Mouse (Mus musculus): ENCODE measurements around the gene Wfdc16. TPM values are rescaled to one million over a fixed set of nuclear protein-coding genes. Genes with fewer than 3 reads are reported as not detected.
"Not testable (repeated sequence)": the region's sequence is repeated elsewhere in the genome, so short reads cannot be mapped to it uniquely, and the experiment has no call there.

The Wfdc16 gene
- total RNA-seq, 1 experiment from 2014 or later: not detected

DNA sequence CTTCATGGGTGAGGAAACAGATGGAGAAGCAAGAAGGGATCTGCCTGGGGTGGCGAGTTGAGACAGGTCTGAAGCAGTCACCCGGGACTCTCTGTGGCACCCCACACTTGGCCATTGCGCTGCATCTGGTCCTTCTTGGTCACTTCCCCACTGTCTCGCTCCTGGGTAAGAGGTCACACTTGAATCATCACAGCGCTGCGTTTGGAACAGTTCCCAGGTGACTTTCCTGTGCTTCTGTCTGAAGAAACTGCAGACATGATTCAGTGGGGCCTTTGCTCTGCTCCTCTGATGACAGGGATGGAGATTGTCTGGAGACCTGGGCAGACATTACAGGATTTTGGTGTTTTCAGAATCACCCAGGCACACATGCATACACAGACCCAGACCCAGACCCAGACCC, 29.8 kb downstream of the Wfdc16 start:
- ATAC-seq (ENCODE audit: extremely low read depth, insufficient number of reproducible peaks, low FRiP score, poor library complexity, severe bottlenecking): no peak

DNA sequence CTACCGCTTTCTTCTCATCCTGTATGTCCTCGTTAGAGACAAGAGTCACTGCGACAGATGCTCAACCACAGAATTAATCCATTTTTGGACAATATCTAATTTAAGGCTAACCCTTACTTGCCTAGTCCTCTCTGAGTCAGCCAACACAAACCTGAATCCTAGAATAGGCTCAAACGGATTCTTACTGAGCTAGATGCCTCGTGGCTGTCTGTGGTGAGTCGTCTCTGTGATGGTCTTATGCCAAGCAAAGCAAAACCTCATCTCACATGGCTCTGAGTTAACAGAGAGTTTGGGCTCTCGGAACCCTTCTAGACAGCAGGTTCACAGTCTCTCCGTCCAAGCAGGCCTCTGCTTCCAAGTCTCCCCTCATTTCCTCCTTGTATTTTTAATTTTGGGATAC, 34.2 kb downstream of the Wfdc16 start:
- ATAC-seq (ENCODE audit: extremely low read depth, insufficient number of reproducible peaks, low FRiP score, poor library complexity, severe bottlenecking): no peak

DNA sequence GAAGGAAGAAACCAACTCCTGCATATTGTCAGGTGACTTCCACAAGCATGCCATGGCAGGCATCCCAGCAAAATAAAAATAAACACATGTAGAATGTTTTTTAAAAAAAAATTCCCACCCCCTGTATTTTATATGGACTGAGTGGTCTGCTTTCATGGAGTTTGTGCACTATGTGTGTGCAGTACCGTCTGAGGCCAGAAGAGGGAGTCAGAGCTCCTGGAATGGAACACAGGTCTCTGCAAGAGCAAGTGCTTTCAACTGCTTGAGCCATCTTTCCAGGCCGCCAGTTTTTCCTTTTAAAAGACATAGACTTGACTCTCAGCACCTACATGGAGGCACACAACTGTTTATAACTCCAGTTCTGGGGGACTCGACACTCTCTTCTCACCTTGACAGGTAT, 35.1 kb downstream of the Wfdc16 start:
- ATAC-seq (ENCODE audit: extremely low read depth, insufficient number of reproducible peaks, low FRiP score, poor library complexity, severe bottlenecking): no peak

DNA sequence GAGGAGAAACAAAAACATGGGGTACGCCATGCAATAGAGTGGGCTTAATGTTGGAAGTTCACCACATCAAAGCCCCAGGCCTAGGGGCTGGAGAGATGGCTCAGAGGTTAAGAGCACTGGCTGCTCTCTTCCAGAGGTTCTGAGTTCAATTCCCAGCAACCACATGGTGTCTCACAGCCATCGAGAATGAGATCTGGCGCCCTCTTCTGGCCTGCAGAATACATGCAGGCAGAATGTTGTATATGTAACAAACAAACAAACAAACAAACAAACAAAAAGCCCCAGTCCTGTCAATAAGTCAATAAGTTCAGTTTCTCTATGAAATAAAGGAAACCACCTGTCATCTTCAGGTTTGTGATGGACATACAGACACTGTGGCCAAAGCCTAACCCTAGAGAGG, 38.4 kb downstream of the Wfdc16 start:
- no peak for ATAC-seq (ENCODE audit: extremely low read depth, insufficient number of reproducible peaks, low FRiP score, poor library complexity, severe bottlenecking)

DNA sequence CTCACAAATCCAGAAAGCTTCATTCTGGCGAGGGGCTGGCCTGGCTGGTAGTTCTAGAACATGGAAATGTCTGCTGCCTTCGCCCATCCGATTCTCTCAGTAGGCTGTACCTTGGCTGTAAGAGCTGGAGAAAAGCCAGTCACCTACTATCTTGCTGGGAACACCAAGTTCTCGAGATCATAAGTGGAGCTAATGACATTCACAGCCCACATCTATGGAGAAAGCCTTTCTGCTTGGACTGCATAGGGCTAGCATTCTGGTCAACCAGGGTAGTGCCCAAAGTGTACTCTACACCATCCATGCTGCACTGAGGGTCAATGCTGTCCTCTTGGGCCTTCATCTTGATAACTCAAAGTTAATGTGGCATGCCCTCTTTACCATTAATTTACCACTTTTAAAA, 45.1 kb downstream of the Wfdc16 start, which contains the start of gene Eppin:
Eppin (minus strand) TSS at position 101 of the 400 bp plus-strand sequence.
- no peak for ATAC-seq (ENCODE audit: extremely low read depth, insufficient number of reproducible peaks, low FRiP score, poor library complexity, severe bottlenecking)

DNA sequence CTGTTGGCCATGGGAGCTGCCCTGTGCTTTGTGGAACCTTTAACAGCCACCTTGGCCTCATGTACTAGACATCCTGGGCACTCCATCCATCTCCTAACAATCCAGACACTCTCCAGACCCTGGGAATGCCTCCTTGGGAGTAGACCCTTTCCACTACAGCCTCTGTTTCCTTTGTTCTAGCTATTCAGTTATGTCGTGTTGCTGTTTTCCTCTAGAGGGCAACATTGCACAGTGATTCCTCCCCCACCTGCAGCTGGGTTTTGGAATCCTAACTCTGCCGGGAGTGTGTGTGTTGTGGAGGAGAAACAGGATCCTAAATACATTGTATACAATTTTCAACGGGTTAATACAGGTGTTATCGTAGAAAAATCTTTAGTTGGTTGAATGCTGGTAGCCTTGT, 46.6 kb downstream of the Wfdc16 start:
- no peak for ATAC-seq (ENCODE audit: extremely low read depth, insufficient number of reproducible peaks, low FRiP score, poor library complexity, severe bottlenecking)

DNA sequence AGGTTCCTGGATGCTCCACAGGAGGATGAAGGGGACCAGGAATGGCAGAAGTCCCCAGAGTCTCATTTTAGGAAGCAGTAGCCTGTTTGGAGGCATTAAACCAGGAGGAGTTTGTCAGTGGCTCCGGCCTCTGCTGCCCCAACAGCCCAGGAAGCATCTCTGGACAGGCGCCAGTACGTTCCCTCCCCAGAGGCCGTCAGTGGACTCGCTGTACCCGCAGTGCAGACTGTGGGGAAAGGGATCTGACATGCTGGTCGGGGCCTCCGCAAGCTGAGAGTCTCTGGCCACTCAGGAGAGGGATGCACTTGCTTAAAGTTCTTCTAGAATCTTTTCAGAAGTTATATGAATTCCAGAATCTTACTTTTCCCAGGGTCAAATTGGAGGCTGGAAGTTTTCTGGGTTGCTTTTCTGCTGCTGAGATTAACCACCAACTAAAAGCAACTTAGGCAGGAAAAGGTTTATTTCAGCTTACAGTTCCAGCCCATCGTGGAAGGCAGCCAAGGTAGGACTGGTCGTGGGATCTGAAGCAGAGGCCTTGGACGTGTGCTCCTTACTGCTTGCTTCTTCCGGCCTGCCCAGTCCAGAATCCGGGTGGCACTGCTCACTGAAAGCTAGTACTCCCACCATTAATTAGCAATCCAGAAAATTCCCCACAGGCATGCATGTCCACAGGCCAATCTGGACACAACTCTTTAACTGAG, 53.4 kb downstream of the Wfdc16 start, which contains the start of gene Wfdc6a:
Wfdc6a (minus strand) TSS at position 423 of the 701 bp plus-strand sequence.
- not testable (repeated sequence) for ATAC-seq (ENCODE audit: extremely low read depth, insufficient number of reproducible peaks, low FRiP score, poor library complexity, severe bottlenecking)

Other genes with a start within 250 kb of the Wfdc16 start
- 327 and 410 TPM in 2 replicates for gene Slpi, start 249.7 kb downstream of the Wfdc16 start, total RNA-seq (2017)
- gene Rbpjl, start 235.7 kb downstream of the Wfdc16 start, total RNA-seq (2017): 0.37 and 0.47 TPM in 2 replicates
- 0.12 TPM in 1 of 2 replicates, not detected in the other for gene Matn4, start 233.6 kb downstream of the Wfdc16 start, total RNA-seq (2017)
- 61.3 and 73.7 TPM in 2 replicates for gene Sdc4, start 194.9 kb downstream of the Wfdc16 start, total RNA-seq (2017)
- gene Sys1, start 181.8 kb downstream of the Wfdc16 start, total RNA-seq (2017): 26.4 and 33.5 TPM in 2 replicates
- not detected in 2 replicates for gene Gm20458, start 177.8 kb downstream of the Wfdc16 start, total RNA-seq (2017)
- gene Trp53tg5, start 165.1 kb downstream of the Wfdc16 start, total RNA-seq (2017): not detected in 2 replicates
- gene Dbndd2, start 152.7 kb downstream of the Wfdc16 start, total RNA-seq (2017): 1.3 and 2.3 TPM in 2 replicates
- 26.2 and 29.7 TPM in 2 replicates for gene Pigt, start 141.3 kb downstream of the Wfdc16 start, total RNA-seq (2017)
- not detected in 2 replicates for gene Wfdc2, start 76.4 kb downstream of the Wfdc16 start, total RNA-seq (2017)
- not detected in 2 replicates for gene Spint3, start 65.3 kb downstream of the Wfdc16 start, total RNA-seq (2017)
- not detected in 2 replicates for gene Wfdc6a, start 53.3 kb downstream of the Wfdc16 start, total RNA-seq (2017)
- not detected in 2 replicates for gene Eppin, start 45.2 kb downstream of the Wfdc16 start, total RNA-seq (2017)
- not detected in 2 replicates for gene Wfdc6b, start 25.3 kb downstream of the Wfdc16 start, total RNA-seq (2017)
- not detected in 2 replicates for gene Wfdc8, start 25.2 kb downstream of the Wfdc16 start, total RNA-seq (2017)
- gene Wfdc10, start 17.2 kb upstream of the Wfdc16 start, total RNA-seq (2017): not detected in 2 replicates
- not detected in 2 replicates for gene Wfdc9, start 17.8 kb upstream of the Wfdc16 start, total RNA-seq (2017)
- not detected in 2 replicates for gene Wfdc11, start 35.3 kb upstream of the Wfdc16 start, total RNA-seq (2017)
- not detected in 2 replicates for gene Wfdc13, start 46.3 kb upstream of the Wfdc16 start, total RNA-seq (2017)
- gene Spint4, start 59.7 kb upstream of the Wfdc16 start, total RNA-seq (2017): not detected in 2 replicates
- not detected in 2 replicates for gene Spint5, start 76.5 kb upstream of the Wfdc16 start, total RNA-seq (2017)
- gene Wfdc3, start 107.1 kb upstream of the Wfdc16 start, total RNA-seq (2017): 0.58 TPM in 1 of 2 replicates, not detected in the other
- gene Dnttip1, start 107.2 kb upstream of the Wfdc16 start, total RNA-seq (2017): 20.0 and 26.7 TPM in 2 replicates
- 2.8 and 3.7 TPM in 2 replicates for gene Ube2c, start 131.1 kb upstream of the Wfdc16 start, total RNA-seq (2017)
- gene Tnnc2, start 141.2 kb upstream of the Wfdc16 start, total RNA-seq (2017): not detected in 2 replicates
- 1.6 and 2.6 TPM in 2 replicates for gene Snx21, start 147.0 kb upstream of the Wfdc16 start, total RNA-seq (2017)
- gene Acot8, start 166.1 kb upstream of the Wfdc16 start, total RNA-seq (2017): 35.4 and 39.3 TPM in 2 replicates
- 3.8 and 3.9 TPM in 2 replicates for gene Zswim3, start 166.3 kb upstream of the Wfdc16 start, total RNA-seq (2017)
- gene Zswim1, start 183.9 kb upstream of the Wfdc16 start, total RNA-seq (2017): 1.8 and 2.9 TPM in 2 replicates
- not detected in 2 replicates for gene Spata25, start 189.7 kb upstream of the Wfdc16 start, total RNA-seq (2017)
- gene Ctsa, start 194.1 kb upstream of the Wfdc16 start, total RNA-seq (2017): 314 and 340 TPM in 2 replicates
- 1.4 and 4.1 TPM in 2 replicates for gene Neurl2, start 194.7 kb upstream of the Wfdc16 start, total RNA-seq (2017)
- 8.0 and 11.2 TPM in 2 replicates for gene Pltp, start 218.9 kb upstream of the Wfdc16 start, total RNA-seq (2017)
- gene Pcif1, start 240.5 kb upstream of the Wfdc16 start, total RNA-seq (2017): 59.3 and 66.9 TPM in 2 replicates

All from neutrophil, adult 5-6 weeks (primary cell).